8 mouse cellular contexts compared by ENCODE assay signal in the genomic region with DNA sequence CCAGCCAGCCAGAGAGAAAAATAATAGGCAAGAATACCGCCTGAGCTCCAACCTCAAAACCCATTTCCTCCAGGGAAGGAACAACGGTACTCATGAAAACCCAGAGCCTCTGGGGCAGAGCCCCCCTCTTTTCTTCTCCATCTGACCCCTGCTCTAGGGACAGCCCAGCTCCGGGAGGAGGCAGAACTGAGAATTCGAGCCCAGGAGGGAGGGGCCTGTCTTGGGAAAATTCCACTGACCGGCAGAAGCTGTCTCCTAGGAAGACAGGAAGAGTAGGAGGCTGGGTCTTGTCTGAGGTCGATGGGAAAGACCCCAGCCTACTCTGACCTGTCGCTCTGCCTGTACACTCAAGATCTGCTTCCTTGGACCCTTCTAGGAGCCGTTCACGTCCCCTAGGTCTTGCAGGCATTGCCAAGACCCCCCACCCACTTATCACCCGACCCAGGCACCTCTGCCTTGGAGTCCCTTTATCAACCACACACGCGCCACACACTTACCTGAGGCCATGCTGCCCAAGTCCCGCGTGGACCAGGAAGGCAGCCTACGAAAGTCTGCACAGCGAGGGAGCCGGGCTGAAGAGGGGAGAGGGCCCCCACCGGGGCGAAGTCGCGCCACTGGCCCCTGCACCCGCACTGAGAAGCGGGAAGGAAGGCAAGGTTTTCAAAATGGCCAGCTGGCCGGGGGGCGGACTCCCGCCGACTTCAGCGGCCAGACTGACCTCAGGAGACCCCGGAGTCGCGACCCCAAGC. TPM values are rescaled to one million over a fixed set of nuclear protein-coding genes. Genes with fewer than 3 reads are reported as not detected.
DNase-seq lines count a peak whose midpoint lies in the region; ATAC-seq lines count a peak whose summit lies in the region.

No protein-coding gene starts in this region.

- no peaks in the 10 kb centered on the region for H3K27me3 ChIP-seq in hindbrain, embryonic 16.5 days (replicated peaks; ENCODE audit: control insufficient read depth, insufficient read depth, low read length)
- H3K27me3 ChIP-seq in megakaryocyte, embryonic 14.5 days (replicated peaks) = no peaks in the 10 kb centered on the region
- no peaks in the 10 kb centered on the region for H3K27me3 ChIP-seq in stomach, embryonic 14.5 days (ENCODE audit: control insufficient read depth, insufficient read depth, low read length)

- peak overlapping the region; percentile 85 for H3K27ac ChIP-seq in hindbrain, embryonic 16.5 days (ENCODE audit: low read depth, low read length)
- H3K27ac ChIP-seq in stomach, embryonic 14.5 days (ENCODE audit: low read length) = peak overlapping the region; percentile 92

- peak overlapping the region; percentile 97 for H3K4me2 ChIP-seq in hindbrain, embryonic 16.5 days (ENCODE audit: low read length)
- peak overlapping the region; percentile 99 for H3K4me2 ChIP-seq in stomach, embryonic 14.5 days (replicated peaks; ENCODE audit: low read depth, low read length)

- peaks cover 31% of the 10 kb centered on the region for H3K4me1 ChIP-seq in hindbrain, embryonic 16.5 days (ENCODE audit: control insufficient read depth, insufficient read depth, low read depth, low read length)
- peaks cover 86% of the 10 kb centered on the region for H3K4me1 ChIP-seq in megakaryocyte, embryonic 14.5 days
- peaks cover 37% of the 10 kb centered on the region for H3K4me1 ChIP-seq in stomach, embryonic 14.5 days (ENCODE audit: control insufficient read depth, insufficient read depth, low read length)

- no peaks in the 10 kb centered on the region for H3K9me3 ChIP-seq in hindbrain, embryonic 16.5 days (ENCODE audit: control insufficient read depth, low read length)
- H3K9me3 ChIP-seq in megakaryocyte, embryonic 14.5 days = no peaks in the 10 kb centered on the region
- no peaks in the 10 kb centered on the region for H3K9me3 ChIP-seq in stomach, embryonic 14.5 days (ENCODE audit: control insufficient read depth, low read depth, low read length)

- under 1% methylated on average over 28 of the region's 31 CpGs for WGBS in hindbrain, embryonic 16.5 days
- under 1% methylated on average over 31 of the region's 31 CpGs for WGBS in stomach, embryonic 14.5 days

- H3K36me3 ChIP-seq in hindbrain, embryonic 16.5 days (ENCODE audit: control insufficient read depth, insufficient read depth, low read length) = no peaks in the 10 kb centered on the region
- H3K36me3 ChIP-seq in megakaryocyte, embryonic 14.5 days (replicated peaks; ENCODE audit: low read length) = peaks cover 24% of the 10 kb centered on the region
- H3K36me3 ChIP-seq in stomach, embryonic 14.5 days (ENCODE audit: control insufficient read depth, insufficient read depth, low read length) = no peaks in the 10 kb centered on the region

- peak overlapping the region; percentile 67 for H3K9ac ChIP-seq in hindbrain, embryonic 16.5 days (ENCODE audit: low read depth, low read length)
- peak overlapping the region; percentile 84 for H3K9ac ChIP-seq in stomach, embryonic 14.5 days (replicated peaks; ENCODE audit: low read depth, low read length)

- DNase-seq in frontal cortex, postnatal 25 days (ENCODE audit: low spot score in 2 of 2) = no peak
- DNase-seq in cerebellum, adult 9-11 months = peak; percentile 89
- peak; percentile 71 for DNase-seq in gastrocnemius, postnatal 10 days
- DNase-seq in left cerebral cortex, postnatal 10 days (ENCODE audit: extremely low spot score in 1 of 2, low spot score in 2 of 2) = peak; percentile 53 to 87

- peak; percentile 17 for ATAC-seq in frontal cortex, adult (ENCODE audit: low TSS enrichment)
- peak; percentile 66 for ATAC-seq in hindbrain, embryonic 16.5 days
- ATAC-seq in stomach, embryonic 14.5 days (ENCODE audit: insufficient number of reproducible peaks, insufficient read depth, low FRiP score, low read depth) = peak; percentile 65

- intact Hi-C loops in left cerebral cortex, postnatal 10 days (cut with DNase I) = no loop called here

- H3K4me3 ChIP-seq in hindbrain, embryonic 16.5 days (ENCODE audit: low read length) = peak overlapping the region; percentile 64
- peak overlapping the region; percentile 98 for H3K4me3 ChIP-seq in megakaryocyte, embryonic 14.5 days (replicated peaks)
- peak overlapping the region; percentile 70 for H3K4me3 ChIP-seq in stomach, embryonic 14.5 days (ENCODE audit: low read depth, low read length)

RNA-seq across cellular contexts. Expression of a gene that starts 0.6 kb away (rescaled TPM):
- 10 to 100 TPM in 1 of 2 experiments, 1 to 10 TPM in 1; 9.5 to 15.0 TPM for total RNA-seq in gastrocnemius, postnatal 10 days (2021)
- 63.6 and 68.0 TPM in 2 replicates for polyA plus RNA-seq in hindbrain, embryonic 16.5 days (2015; fragmentation: Nextera tagmentation; extraction: Ambion mirVana)
- total RNA-seq in left cerebral cortex, postnatal 10 days (2021) = 10 to 100 TPM; 51.8 to 53.7 TPM
- polyA plus RNA-seq in megakaryocyte, embryonic 14.5 days (2012; ENCODE audit: insufficient read depth, low replicate concordance) = 101 and 286 TPM in 2 replicates
- polyA plus RNA-seq in stomach, embryonic 14.5 days (2014; fragmentation: Nextera tagmentation; extraction: Ambion mirVana) = 33.6 and 36.0 TPM in 2 replicates

RNA-seq across cellular contexts. Expression of a gene that starts 6.7 kb away (rescaled TPM):
- total RNA-seq in gastrocnemius, postnatal 10 days (2021) = under 1 TPM in 1 of 2 experiments, not detected in 1; 0.54 TPM
- 0.22 and 0.28 TPM in 2 replicates for polyA plus RNA-seq in hindbrain, embryonic 16.5 days (2015; fragmentation: Nextera tagmentation; extraction: Ambion mirVana)
- total RNA-seq in left cerebral cortex, postnatal 10 days (2021) = not detected
- not detected in 2 replicates for polyA plus RNA-seq in megakaryocyte, embryonic 14.5 days (2012; ENCODE audit: insufficient read depth, low replicate concordance)
- 0.51 and 1.2 TPM in 2 replicates for polyA plus RNA-seq in stomach, embryonic 14.5 days (2014; fragmentation: Nextera tagmentation; extraction: Ambion mirVana)

RNA-seq across cellular contexts. Expression of a gene that starts 41.2 kb away (rescaled TPM):
- total RNA-seq in gastrocnemius, postnatal 10 days (2021) = 10 to 100 TPM in 1 of 2 experiments, 1 to 10 TPM in 1; 9.8 to 10.4 TPM
- 20.1 and 22.9 TPM in 2 replicates for polyA plus RNA-seq in hindbrain, embryonic 16.5 days (2015; fragmentation: Nextera tagmentation; extraction: Ambion mirVana)
- total RNA-seq in left cerebral cortex, postnatal 10 days (2021) = 10 to 100 TPM; 13.2 to 13.5 TPM
- 1.4 TPM in 1 of 2 replicates, not detected in the other for polyA plus RNA-seq in megakaryocyte, embryonic 14.5 days (2012; ENCODE audit: insufficient read depth, low replicate concordance)
- polyA plus RNA-seq in stomach, embryonic 14.5 days (2014; fragmentation: Nextera tagmentation; extraction: Ambion mirVana) = 18.1 and 21.2 TPM in 2 replicates

Comparison
In these comparisons a context has a peak if more than half of its experiments do, and no peak if none do; other contexts are left out.
1. DNase-seq: peak in cerebellum, adult 9-11 months (single experiment), gastrocnemius, postnatal 10 days (single experiment) and left cerebral cortex, postnatal 10 days (2 of 2); none in frontal cortex, postnatal 25 days (0 of 2).
2. Peak in every context shown above with its lines, with median percentiles within 50 percentile points of each other: ATAC-seq and H3K4me3 ChIP-seq.